Mouse (Mus musculus): Measurements from ENCODE around the gene Prr15l. TPM values are rescaled to one million over a fixed set of nuclear protein-coding genes. Genes with fewer than 3 reads are reported as not detected.
A peak's percentile ranks its signal among the peaks of the same experiment; 100 is the strongest.

Gene Prr15l
- polyA plus RNA-seq, 1 experiment from 2014 or later, result 1.1 TPM

GRCm38 (mm10) chr11:96952896-96953295, 25.0 kb downstream of the Prr15l start:
- Histone ChIP-seq H3K4me2 (no peak overlapping the region), H3K27ac (no peak overlapping the region), H3K9me3 (no peaks in the 10 kb centered on the region), H3K36me3 (peaks cover 76% of the 10 kb centered on the region), H3K27me3 (no peaks in the 10 kb centered on the region), H3K4me1 (replicated peaks) (no peaks in the 10 kb centered on the region), H3K4me3 (replicated peaks) (no peak overlapping the region), H3K9ac (replicated peaks) (no peak overlapping the region)
- no peak for ATAC-seq (ENCODE audit: insufficient number of reproducible peaks, insufficient read depth, low FRiP score, low TSS enrichment, low read depth)
- WGBS, result 76% methylated on average over 6 of the region's 6 CpGs

- no peak overlapping the region for H3K4me3 ChIP-seq (replicated peaks)
- H3K9ac ChIP-seq (replicated peaks), result no peak overlapping the region
- H3K9me3 ChIP-seq, result no peaks in the 10 kb centered on the region
- no peak for ATAC-seq (ENCODE audit: insufficient number of reproducible peaks, insufficient read depth, low FRiP score, low TSS enrichment, low read depth)
- peaks cover 91% of the 10 kb centered on the region for H3K36me3 ChIP-seq
- H3K27me3 ChIP-seq, result no peaks in the 10 kb centered on the region
- H3K27ac ChIP-seq, result no peak overlapping the region
- 90% methylated on average over 4 of the region's 4 CpGs for WGBS
- no peaks in the 10 kb centered on the region for H3K4me1 ChIP-seq (replicated peaks)
- H3K4me2 ChIP-seq, result no peak overlapping the region
Observed at GRCm38 (mm10) chr11:96955094-96955493, 27.2 kb downstream of the Prr15l start.

GRCm38 (mm10) chr11:96956009-96956724, 28.3 kb downstream of the Prr15l start:
- Histone ChIP-seq H3K27me3 (no peaks in the 10 kb centered on the region), H3K9ac (replicated peaks) (no peak overlapping the region), H3K27ac (no peak overlapping the region), H3K9me3 (no peaks in the 10 kb centered on the region), H3K36me3 (peaks cover 97% of the 10 kb centered on the region), H3K4me1 (replicated peaks) (no peaks in the 10 kb centered on the region), H3K4me3 (replicated peaks) (no peak overlapping the region), H3K4me2 (no peak overlapping the region)
- WGBS, result 64% methylated on average over 20 of the region's 20 CpGs
- no peak for ATAC-seq (ENCODE audit: insufficient number of reproducible peaks, insufficient read depth, low FRiP score, low TSS enrichment, low read depth)

- no peak overlapping the region for H3K4me3 ChIP-seq (replicated peaks)
- H3K4me2 ChIP-seq, result no peak overlapping the region
- no peak for ATAC-seq (ENCODE audit: insufficient number of reproducible peaks, insufficient read depth, low FRiP score, low TSS enrichment, low read depth)
- WGBS, result 91% methylated on average over 10 of the region's 10 CpGs
- H3K9ac ChIP-seq (replicated peaks), result no peak overlapping the region
- H3K27ac ChIP-seq, result no peak overlapping the region
- no peaks in the 10 kb centered on the region for H3K9me3 ChIP-seq
- H3K27me3 ChIP-seq, result no peaks in the 10 kb centered on the region
- no peaks in the 10 kb centered on the region for H3K4me1 ChIP-seq (replicated peaks)
- H3K36me3 ChIP-seq, result peaks cover 97% of the 10 kb centered on the region
Observed at GRCm38 (mm10) chr11:96957061-96957805, 29.3 kb downstream of the Prr15l start.

- Histone ChIP-seq H3K27me3 (no peaks in the 10 kb centered on the region), H3K4me1 (replicated peaks) (no peaks in the 10 kb centered on the region), H3K9ac (replicated peaks) (no peak overlapping the region), H3K9me3 (no peaks in the 10 kb centered on the region), H3K36me3 (peaks cover 46% of the 10 kb centered on the region), H3K4me2 (no peak overlapping the region), H3K4me3 (replicated peaks) (no peak overlapping the region), H3K27ac (no peak overlapping the region)
- 19% methylated on average over 8 of the region's 8 CpGs for WGBS
- 0 out of 2 replicates have a peak, but pooled peaks have one; percentile 26 for ATAC-seq (ENCODE audit: insufficient number of reproducible peaks, insufficient read depth, low FRiP score, low TSS enrichment, low read depth)
Observed at GRCm38 (mm10) chr11:96963580-96963979, 35.7 kb downstream of the Prr15l start.

GRCm38 (mm10) chr11:96966172-96966571, 38.3 kb downstream of the Prr15l start:
- no peak overlapping the region for H3K27ac ChIP-seq
- H3K9me3 ChIP-seq, result no peaks in the 10 kb centered on the region
- no peak for ATAC-seq (ENCODE audit: insufficient number of reproducible peaks, insufficient read depth, low FRiP score, low TSS enrichment, low read depth)
- H3K36me3 ChIP-seq, result peaks cover 21% of the 10 kb centered on the region
- H3K4me1 ChIP-seq (replicated peaks), result no peaks in the 10 kb centered on the region; the same call in 1 of the 2 replicates
- H3K27me3 ChIP-seq, result no peaks in the 10 kb centered on the region
- H3K9ac ChIP-seq (replicated peaks), result no peak overlapping the region
- H3K4me3 ChIP-seq (replicated peaks), result no peak overlapping the region
- 92% methylated on average over 3 of the region's 3 CpGs for WGBS
- no peak overlapping the region for H3K4me2 ChIP-seq

- Histone ChIP-seq H3K9ac (replicated peaks) (no peak overlapping the region), H3K9me3 (no peaks in the 10 kb centered on the region), H3K4me3 (replicated peaks) (no peak overlapping the region), H3K4me2 (no peak overlapping the region), H3K27me3 (no peaks in the 10 kb centered on the region), H3K27ac (peak overlapping the region; percentile 25; the same call in 1 of the 2 replicates), H3K4me1 (replicated peaks) (no peaks in the 10 kb centered on the region; the same call in 1 of the 2 replicates), H3K36me3 (peaks cover 12% of the 10 kb centered on the region)
- ATAC-seq (ENCODE audit: insufficient number of reproducible peaks, insufficient read depth, low FRiP score, low TSS enrichment, low read depth), result no peak
- 88% methylated on average over 13 of the region's 13 CpGs for WGBS
Observed at GRCm38 (mm10) chr11:96966914-96967543, 39.1 kb downstream of the Prr15l start.

- no peaks in the 10 kb centered on the region for H3K9me3 ChIP-seq
- no peak overlapping the region for H3K4me2 ChIP-seq
- H3K27me3 ChIP-seq, result no peaks in the 10 kb centered on the region
- no peak for ATAC-seq (ENCODE audit: insufficient number of reproducible peaks, insufficient read depth, low FRiP score, low TSS enrichment, low read depth)
- H3K4me1 ChIP-seq (replicated peaks), result no peaks in the 10 kb centered on the region; the same call in 1 of the 2 replicates
- H3K4me3 ChIP-seq (replicated peaks), result no peak overlapping the region
- H3K36me3 ChIP-seq, result peaks cover 5% of the 10 kb centered on the region; the same call in 1 of the 2 replicates
- H3K27ac ChIP-seq, result no peak overlapping the region
- no peak overlapping the region for H3K9ac ChIP-seq (replicated peaks)
- WGBS, result 85% methylated on average over 11 of the region's 11 CpGs
Observed at GRCm38 (mm10) chr11:96967544-96968269, 39.8 kb downstream of the Prr15l start.

- Histone ChIP-seq H3K27me3 (no peaks in the 10 kb centered on the region), H3K27ac (no peak overlapping the region), H3K4me1 (replicated peaks) (no peaks in the 10 kb centered on the region; the same call in 1 of the 2 replicates), H3K9ac (replicated peaks) (no peak overlapping the region), H3K36me3 (no peaks in the 10 kb centered on the region), H3K4me2 (no peak overlapping the region), H3K4me3 (replicated peaks) (no peak overlapping the region), H3K9me3 (no peaks in the 10 kb centered on the region)
- no peak for ATAC-seq (ENCODE audit: insufficient number of reproducible peaks, insufficient read depth, low FRiP score, low TSS enrichment, low read depth)
- 69% methylated on average over 6 of the region's 6 CpGs for WGBS
Observed at GRCm38 (mm10) chr11:96968476-96968875, 40.6 kb downstream of the Prr15l start.

- H3K4me1 ChIP-seq (replicated peaks), result no peaks in the 10 kb centered on the region; the same call in 1 of the 2 replicates
- no peak overlapping the region for H3K27ac ChIP-seq
- 72% methylated on average over 5 of the region's 5 CpGs for WGBS
Observed at GRCm38 (mm10) chr11:96969280-96969722, 41.4 kb downstream of the Prr15l start.

More at GRCm38 (mm10) chr11:96969280-96969722, 41.4 kb downstream of the Prr15l start:
- Histone ChIP-seq H3K9me3 (no peaks in the 10 kb centered on the region), H3K4me3 (replicated peaks) (no peak overlapping the region), H3K27me3 (no peaks in the 10 kb centered on the region), H3K4me2 (no peak overlapping the region), H3K36me3 (no peaks in the 10 kb centered on the region), H3K9ac (replicated peaks) (no peak overlapping the region)
- ATAC-seq (ENCODE audit: insufficient number of reproducible peaks, insufficient read depth, low FRiP score, low TSS enrichment, low read depth), result no peak

Measured in limb, embryonic 12.5 days (tissue).